Mouse (Mus musculus): Measurements from ENCODE around the gene Eif5a.

- TF ChIP-seq POLR2A (IDR thresholded peaks at IDR 0.05; ENCODE audit: extremely low read depth, insufficient read depth, low read length) (no peak), CTCF (IDR thresholded peaks at IDR 0.05; ENCODE audit: low read depth, low read length) (no peak)
Observed at GRCm38 (mm10) chr11:69929712-69930111, 8.0 kb upstream of the Eif5a start.

Measured in liver, adult 2 months (tissue).